Mouse (Mus musculus) adrenal gland, postnatal 4 days (tissue): ENCODE results near the gene Rnf39. TPM values are rescaled to one million over a fixed set of nuclear protein-coding genes. Genes with fewer than 3 reads are reported as not detected.
A peak's percentile ranks its signal among the peaks of the same experiment; 100 is the strongest.
"Not testable (repeated sequence)": the region's sequence is repeated elsewhere in the genome, so short reads cannot be mapped to it uniquely, and the experiment has no call there.

ENCODE experiments used
- DNase-seq, 2 experiments: peaks; one replicate each; pipeline ENCODE4 v3.0.0; 2021 to 2022; ENCODE audit warnings: low spot score in 2 of 2, mixed read lengths in 2 of 2
- total RNA-seq, 2 experiments: library from RNA; stranded (reverse); gene quantifications; 2 replicates each; pipeline ENCODE4 v1.2.3; 2021

Gene Rnf39
- total RNA-seq, 2 experiments from 2014 or later, result 0.31 to 1.1 TPM

- DNase-seq, result no peak
Observed at GRCm38 (mm10) chr17:36981221-36981813, 38.6 kb downstream of the Rnf39 start, which contains the start of gene 2410137M14Rik. Gene 2410137M14Rik (minus strand): TSS chr17:36981237.

GRCm38 (mm10) chr17:36981845-36982244 lies 39.1 kb downstream of the Rnf39 start:
- no peak for DNase-seq

GRCm38 (mm10) chr17:36982253-36983155 lies 39.8 kb downstream of the Rnf39 start:
- no peak for DNase-seq

GRCm38 (mm10) chr17:36988475-36988874 lies 45.8 kb downstream of the Rnf39 start:
- no peak for DNase-seq

GRCm38 (mm10) chr17:36989437-36989836 lies 46.7 kb downstream of the Rnf39 start, which contains the start of gene H2-M5:
Gene H2-M5 (minus strand): TSS chr17:36989537.
- DNase-seq, result no peak

- not testable (repeated sequence) for DNase-seq
Observed at GRCm38 (mm10) chr17:36990630-36991029, 47.9 kb downstream of the Rnf39 start.

- no peak for DNase-seq
Observed at GRCm38 (mm10) chr17:36992336-36993104, 49.8 kb downstream of the Rnf39 start.

- no peak for DNase-seq
Observed at GRCm38 (mm10) chr17:36993770-36994325, 51.1 kb downstream of the Rnf39 start.

GRCm38 (mm10) chr17:36994528-36994927 lies 51.8 kb downstream of the Rnf39 start:
- DNase-seq, result no peak

GRCm38 (mm10) chr17:36995448-36995847 lies 52.7 kb downstream of the Rnf39 start:
- DNase-seq, result no peak

GRCm38 (mm10) chr17:36997033-36997735 lies 54.5 kb downstream of the Rnf39 start:
- DNase-seq, result peak; percentile 57 to 63

Other genes with a start within 250 kb of the Rnf39 start
- not detected for gene H2-M10.5, start 170.0 kb upstream of the Rnf39 start, total RNA-seq
- not detected for gene H2-M10.6, start 130.7 kb upstream of the Rnf39 start, total RNA-seq
- 10 to 100 TPM; 71.3 to 77.9 TPM for gene Trim26, start 105.8 kb upstream of the Rnf39 start, total RNA-seq
- gene Trim15, start 75.7 kb upstream of the Rnf39 start, total RNA-seq, result not detected
- 1 to 10 TPM; 5.0 to 9.9 TPM for gene Trim10, start 73.3 kb upstream of the Rnf39 start, total RNA-seq
- gene Trim40, start 52.8 kb upstream of the Rnf39 start, total RNA-seq, result under 1 TPM in 1 of 2 experiments, not detected in 1; 0.17 TPM
- gene Trim31, start 44.8 kb upstream of the Rnf39 start, total RNA-seq, result not detected
- 10 to 100 TPM; 63.6 to 65.1 TPM for gene Ppp1r11, start 8.8 kb downstream of the Rnf39 start, total RNA-seq
- 10 to 100 TPM; 35.8 to 41.6 TPM for gene Znrd1, start 15.6 kb downstream of the Rnf39 start, total RNA-seq
- gene Znrd1as, start 15.7 kb downstream of the Rnf39 start, total RNA-seq, result 1 to 10 TPM; 7.4 to 7.8 TPM
- not detected for gene 2410137M14Rik, start 38.3 kb downstream of the Rnf39 start, total RNA-seq
- under 1 TPM; 0.56 to 0.62 TPM for gene H2-M5, start 46.6 kb downstream of the Rnf39 start, total RNA-seq
- gene Zfp57, start 58.2 kb downstream of the Rnf39 start, total RNA-seq, result 10 to 100 TPM; 12.7 to 18.0 TPM
- gene Mog, start 80.5 kb downstream of the Rnf39 start, total RNA-seq, result not detected
- 10 to 100 TPM; 68.2 TPM for gene Gabbr1, start 103.0 kb downstream of the Rnf39 start, total RNA-seq
- under 1 TPM in 1 of 2 experiments, not detected in 1; 0.14 TPM for gene Olfr90, start 145.6 kb downstream of the Rnf39 start, total RNA-seq
- gene Olfr91, start 155.4 kb downstream of the Rnf39 start, total RNA-seq, result not detected
- gene Olfr92, start 177.2 kb downstream of the Rnf39 start, total RNA-seq, result not detected
- not detected for gene Olfr93, start 218.6 kb downstream of the Rnf39 start, total RNA-seq